Mouse (Mus musculus) MEL (cell line): ENCODE measurements around the gene Carf. TPM values are rescaled to one million over a fixed set of nuclear protein-coding genes. Genes with fewer than 3 reads are reported as not detected.

ENCODE experiments used
- DNase-seq: peaks from one replicate; pipeline ENCODE4 v3.0.0; 2011; ENCODE audit warnings: low read depth, low spot score
- H3K27ac ChIP-seq: 2 replicates; pipeline ENCODE4 v1.5.1; 2012; ENCODE audit warnings: low read depth, mild to moderate bottlenecking, control low read depth, low read length, moderate library complexity; ENCODE audit not compliant: control insufficient read depth
- H3K27me3 ChIP-seq, 2 experiments: fragments of 150-350 bp in 1 of 2; sonication (generic) in 1 of 2; 2 replicates each; pipeline ENCODE4 v1.6.1; 2012; ENCODE audit warnings: low read length in 2 of 2, mild to moderate bottlenecking in 2 of 2, improper control_type of control experiment in 1 of 2, moderate library complexity in 1 of 2; ENCODE audit not compliant: insufficient read depth in 2 of 2, control insufficient read depth in 1 of 2
- H3K36me3 ChIP-seq, 2 experiments: 2 replicates each; pipeline ENCODE4 v1.6.1; 2012 to 2014; ENCODE audit warnings: low read length in 2 of 2, improper control_type of control experiment in 1 of 2, inconsistent platforms in 1 of 2, mild to moderate bottlenecking in 1 of 2; ENCODE audit not compliant: insufficient read depth in 2 of 2, control insufficient read depth in 1 of 2
- H3K4me1 ChIP-seq, 2 experiments: fragments of 150-350 bp in 1 of 2; sonication (generic) in 1 of 2; 2 replicates each; pipeline ENCODE4 v1.6.1; 2012; ENCODE audit warnings: low read length in 2 of 2, improper control_type of control experiment in 1 of 2, mild to moderate bottlenecking in 1 of 2; ENCODE audit not compliant: insufficient read depth in 2 of 2, control insufficient read depth in 1 of 2
- H3K4me3 ChIP-seq, 2 experiments: fragments of 150-350 bp in 1 of 2; sonication (generic) in 1 of 2; 2 replicates each; pipeline ENCODE4 v1.5.1; 2012; ENCODE audit warnings: low read depth in 2 of 2, low read length in 2 of 2, mild to moderate bottlenecking in 2 of 2, moderate library complexity in 2 of 2, control low read depth in 1 of 2, improper control_type of control experiment in 1 of 2; ENCODE audit not compliant: control insufficient read depth in 1 of 2, insufficient read depth in 1 of 2
- H3K79me2 ChIP-seq: 2 replicates; pipeline ENCODE4 v1.6.1; 2012; ENCODE audit warnings: mild to moderate bottlenecking, low read length, moderate library complexity; ENCODE audit not compliant: control insufficient read depth, poor library complexity, insufficient read depth
- H3K9ac ChIP-seq: 2 replicates; pipeline ENCODE4 v1.6.1; 2012; ENCODE audit warnings: low read depth, mild to moderate bottlenecking, control low read depth, low read length, moderate library complexity; ENCODE audit not compliant: control insufficient read depth, poor library complexity, severe bottlenecking
- H3K9me3 ChIP-seq: fragments of 150-350 bp; sonication (generic); replicated peaks from 2 replicates; pipeline ENCODE4 v1.6.1; 2012; ENCODE audit warnings: mild to moderate bottlenecking, low read length, improper control_type of control experiment, moderate library complexity; ENCODE audit not compliant: insufficient read depth
- CHD2 ChIP-seq: IDR thresholded peaks from 2 replicates; pipeline ENCODE4 v1.6.1; 2011; ENCODE audit warnings: low read length, improper control_type of control experiment
- CTCF ChIP-seq, 3 experiments: IDR thresholded peaks in 2 of 3; conservative IDR thresholded peaks in 1 of 3; 2 replicates each; pipeline ENCODE4 v1.5.1; 2011 to 2012; ENCODE audit warnings: low read length in 3 of 3, low read depth in 2 of 3, mild to moderate bottlenecking in 2 of 3, improper control_type of control experiment in 1 of 3, inconsistent platforms in 1 of 3, mixed read lengths in 1 of 3, moderate library complexity in 1 of 3; ENCODE audit not compliant: control insufficient read depth in 1 of 3, insufficient read depth in 1 of 3, poor library complexity in 1 of 3, severe bottlenecking in 1 of 3
- EP300 ChIP-seq, 2 experiments: IDR thresholded peaks; 2 replicates each; pipeline ENCODE4 v1.6.1; 2011; ENCODE audit warnings: improper control_type of control experiment in 2 of 2, low read length in 2 of 2, low read depth in 1 of 2, mild to moderate bottlenecking in 1 of 2
- GABPA ChIP-seq: IDR thresholded peaks from 2 replicates; pipeline ENCODE4 v1.6.1; 2012; ENCODE audit warnings: low read depth, mild to moderate bottlenecking, inconsistent platforms, low read length, improper control_type of control experiment, moderate library complexity
- KAT2A ChIP-seq: conservative IDR thresholded peaks from 2 replicates; pipeline ENCODE4 v1.6.1; 2012; ENCODE audit warnings: low read depth, low read length, improper control_type of control experiment, inconsistent platforms
- MAX ChIP-seq: IDR thresholded peaks from 2 replicates; pipeline ENCODE4 v1.6.1; 2011; ENCODE audit warnings: low read length, improper control_type of control experiment
- MYC ChIP-seq: IDR thresholded peaks from 2 replicates; pipeline ENCODE4 v1.6.1; 2011; ENCODE audit warnings: low read depth, mild to moderate bottlenecking, low read length, improper control_type of control experiment, moderate library complexity
- NELFE ChIP-seq: IDR thresholded peaks from 2 replicates; pipeline ENCODE4 v1.6.1; 2011; ENCODE audit warnings: low read depth, low read length, improper control_type of control experiment
- NRF1 ChIP-seq: IDR thresholded peaks from 2 replicates; pipeline ENCODE4 v1.6.1; 2014; ENCODE audit warnings: low read depth, mild to moderate bottlenecking, inconsistent platforms, low read length, improper control_type of control experiment, moderate library complexity; ENCODE audit not compliant: poor library complexity, insufficient read depth, severe bottlenecking
- POLR2AphosphoS2 ChIP-seq: IDR thresholded peaks from 2 replicates; pipeline ENCODE4 v1.6.1; 2011; ENCODE audit warnings: low read length, improper control_type of control experiment
- SMC3 ChIP-seq: IDR thresholded peaks from 2 replicates; pipeline ENCODE4 v1.6.1; 2011; ENCODE audit warnings: low read depth, low read length, improper control_type of control experiment
- TAL1 ChIP-seq: IDR thresholded peaks from 2 replicates; pipeline ENCODE4 v1.6.1; 2012; ENCODE audit warnings: mild to moderate bottlenecking, inconsistent platforms, low read length, moderate library complexity, mixed read lengths
- USF2 ChIP-seq, 2 experiments: IDR thresholded peaks; 2 replicates each; pipeline ENCODE4 v1.6.1; 2011 to 2012; ENCODE audit warnings: improper control_type of control experiment in 2 of 2, low read length in 2 of 2, borderline replicate concordance in 1 of 2, inconsistent platforms in 1 of 2, low read depth in 1 of 2, mild to moderate bottlenecking in 1 of 2; ENCODE audit not compliant: insufficient read depth in 1 of 2
- ZKSCAN1 ChIP-seq: IDR thresholded peaks from 2 replicates; pipeline ENCODE4 v1.6.1; 2012; ENCODE audit warnings: low read depth, mild to moderate bottlenecking, inconsistent platforms, low read length, improper control_type of control experiment, moderate library complexity
- ZMIZ1 ChIP-seq: IDR thresholded peaks from 2 replicates; pipeline ENCODE4 v1.6.1; 2012; ENCODE audit warnings: low read depth, mild to moderate bottlenecking, inconsistent platforms, low read length, improper control_type of control experiment, moderate library complexity
- ZNF384 ChIP-seq: IDR thresholded peaks from 2 replicates; pipeline ENCODE4 v1.6.1; 2012; ENCODE audit warnings: low read depth, mild to moderate bottlenecking, inconsistent platforms, low read length, improper control_type of control experiment
- polyA plus RNA-seq, 2 experiments: library from polyadenylated mRNA; stranded (reverse) in 1 of 2; unstranded in 1 of 2; fragments of >175 nt in 1 of 2; fragments of >200 nt in 1 of 2; gene quantifications; 2 replicates each; pipeline versions ENCODE4 v1.2.1 to v1.2.4; 2012; ENCODE audit warnings: low replicate concordance in 2 of 2, low read depth in 1 of 2; ENCODE audit not compliant: insufficient read length in 2 of 2, insufficient read depth in 1 of 2, missing spikeins in 1 of 2
- total RNA-seq: library from RNA; depleted of rRNA; stranded (reverse); fragments of 300-350 nt; gene quantifications from 2 replicates; pipeline ENCODE4 v1.2.3, GENCODE M21; 2012

The Carf gene
- total and polyA plus RNA-seq, 3 experiments: 3.7 to 6.1 TPM; not detected in 1

DNA sequence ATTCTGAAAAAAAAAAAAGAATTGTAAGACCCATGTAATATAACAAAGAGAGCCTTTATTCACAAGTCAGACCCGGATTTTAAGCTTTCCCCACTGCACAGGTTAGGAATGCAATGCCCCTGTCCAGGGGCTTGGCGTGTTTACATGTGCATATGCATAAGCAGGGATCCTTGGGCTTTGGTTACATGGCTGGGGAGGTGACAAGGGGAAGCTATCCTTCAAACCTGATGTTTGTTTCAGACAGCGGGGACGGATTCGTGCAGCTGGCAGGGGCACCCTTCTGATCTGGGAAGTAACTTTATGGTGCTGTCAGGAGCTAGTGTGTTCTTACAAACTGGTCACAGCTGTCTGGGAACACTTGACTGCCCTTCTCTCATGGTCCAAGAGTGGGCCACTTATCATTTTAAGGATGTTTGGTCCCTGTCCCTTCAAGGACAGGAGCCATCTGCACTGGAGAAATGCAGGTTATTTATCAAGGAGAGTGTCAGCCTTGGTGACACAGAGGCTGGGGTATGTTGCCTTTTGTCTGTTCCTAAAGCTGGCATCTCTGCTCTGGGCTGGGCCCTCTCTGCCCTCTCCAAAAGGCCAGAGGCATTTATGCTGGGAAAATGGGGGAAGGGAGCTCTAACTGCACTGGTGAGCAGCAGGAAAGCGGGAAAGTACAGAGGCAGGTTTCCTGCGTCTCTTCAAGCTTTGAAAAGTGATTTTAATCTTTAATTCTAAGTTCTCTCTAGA, 19.8 kb downstream of the Carf start:
- H3K79me2 ChIP-seq: no peaks in the 10 kb centered on the region
- H3K27ac ChIP-seq: no peak overlapping the region
- H3K9ac ChIP-seq: no peak overlapping the region
- TF ChIP-seq ZNF384 (no peak), ZKSCAN1 (no peak), NRF1 (no peak), USF2 (IDR thresholded peaks at IDR 0.05; ENCODE audit: borderline replicate concordance in 1 of 2, insufficient read depth in 1 of 2, low read depth in 1 of 2, low read length in 2 of 2) (no peak), EP300 (IDR thresholded peaks at IDR 0.05; ENCODE audit: low read depth in 1 of 2, low read length in 2 of 2) (no peak), TAL1 (no peak), NELFE (no peak), KAT2A (no peak), POLR2AphosphoS2 (no peak), CHD2 (no peak), CTCF (IDR thresholded peaks at IDR 0.05 in 2 of 3, conservative IDR thresholded peaks at IDR 0.05 in 1 of 3; ENCODE audit: control insufficient read depth in 1 of 3, insufficient read depth in 1 of 3, low read depth in 2 of 3, low read length in 3 of 3, poor library complexity in 1 of 3, severe bottlenecking in 1 of 3) (no peak)
- H3K9me3 ChIP-seq: no peaks in the 10 kb centered on the region
- no peaks in the 10 kb centered on the region for H3K27me3 ChIP-seq
- H3K4me1 ChIP-seq: no peaks in the 10 kb centered on the region
- DNase-seq: no peak
- no peaks in the 10 kb centered on the region for H3K36me3 ChIP-seq
- H3K4me3 ChIP-seq: no peak overlapping the region

DNA sequence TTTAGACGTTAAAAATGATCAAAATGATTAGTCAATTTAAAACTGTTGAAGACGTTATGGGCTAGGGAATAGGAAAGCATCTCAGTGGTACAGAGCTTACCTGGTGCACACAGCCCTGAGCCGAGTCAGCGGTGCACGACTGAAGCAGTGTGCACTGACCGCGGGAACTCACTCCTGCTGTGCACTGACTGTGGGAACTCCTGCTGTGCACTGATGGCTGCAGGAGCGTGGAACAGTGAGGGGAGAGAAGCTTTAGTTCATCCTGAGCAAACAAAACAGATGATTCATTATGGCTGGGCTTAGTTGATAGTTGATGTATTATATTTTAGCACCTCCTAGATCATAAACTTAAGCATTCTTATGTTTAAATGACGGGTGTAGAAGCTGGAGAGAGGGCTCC, 39.3 kb downstream of the Carf start:
- no peaks in the 10 kb centered on the region for H3K9me3 ChIP-seq
- no peaks in the 10 kb centered on the region for H3K27me3 ChIP-seq
- no peaks in the 10 kb centered on the region for H3K4me1 ChIP-seq
- no peak overlapping the region for H3K9ac ChIP-seq
- H3K79me2 ChIP-seq: no peaks in the 10 kb centered on the region
- H3K36me3 ChIP-seq: no peaks in the 10 kb centered on the region; a peak in 1 of 4 replicates
- TF ChIP-seq CTCF (IDR thresholded peaks at IDR 0.05 in 2 of 3, conservative IDR thresholded peaks at IDR 0.05 in 1 of 3; ENCODE audit: control insufficient read depth in 1 of 3, insufficient read depth in 1 of 3, low read depth in 2 of 3, low read length in 3 of 3, poor library complexity in 1 of 3, severe bottlenecking in 1 of 3) (no peak), ZMIZ1 (no peak), GABPA (no peak), SMC3 (no peak), MAX (no peak), MYC (no peak)
- TF ChIP-seq, all 39 proteins: peak for 0
- H3K27ac ChIP-seq: no peak overlapping the region
- no peak overlapping the region for H3K4me3 ChIP-seq
- no peak for DNase-seq
